ENCODE assay signal across 22 mouse cellular contexts in the genomic region with DNA sequence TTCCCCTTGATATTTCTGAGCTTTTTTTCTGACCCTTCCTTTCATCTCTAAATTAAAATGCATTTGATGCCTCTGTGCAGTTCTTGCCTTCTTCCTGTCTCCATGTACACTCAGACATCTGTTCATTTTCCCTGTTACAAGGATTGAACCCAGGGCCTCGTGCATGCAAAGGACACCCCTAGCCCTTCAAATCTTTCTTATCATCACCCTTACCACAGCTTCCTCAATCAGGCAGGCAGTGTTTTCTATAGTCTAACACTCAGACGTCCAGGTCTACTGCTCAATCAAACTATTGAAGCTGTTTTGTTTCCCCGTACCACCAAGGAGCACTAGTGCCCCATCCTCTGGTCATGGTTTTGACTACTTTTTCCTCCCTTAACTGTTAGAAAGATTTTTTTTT. TPM values are rescaled to one million over a fixed set of nuclear protein-coding genes. Genes with fewer than 3 reads are reported as not detected.
DNase-seq lines count a peak whose midpoint lies in the region; ATAC-seq and TF ChIP-seq lines count a peak whose summit lies in the region.
"Had no signal": no experiment of that assay in that cellular context is flagged by ENCODE, and none has a peak within 500 bp of the region (broad histone marks: within the 10 kb centered on the region; RNA-seq: fewer than 3 reads in every experiment).

No protein-coding gene starts in this region.

- H3K9ac ChIP-seq in MEL (ENCODE audit: control insufficient read depth, low read depth, low read length, poor library complexity, severe bottlenecking): no peak overlapping the region
- no peak overlapping the region for H3K9ac ChIP-seq in kidney, embryonic 15.5 days

- no peak overlapping the region for H3K4me2 ChIP-seq in kidney, embryonic 15.5 days

- no peak for TF ChIP-seq RAD21 in MEL (IDR thresholded peaks at IDR 0.05; ENCODE audit: low read depth, low read length)

- DNase-seq in MEL (ENCODE audit: low read depth, low spot score): peak; percentile 55
- DNase-seq in MEL-GATA-1-ER (ENCODE audit: extremely low read depth, low read depth): peak; percentile 25
- DNase-seq in T-cell, adult 2 months (ENCODE audit: low spot score): no peak
- DNase-seq: adrenal gland, adult 2 months; adrenal gland, adult 8-10 months; adrenal gland, postnatal 10 days; adrenal gland, postnatal 14 days; adrenal gland, postnatal 25 days; adrenal gland, postnatal 36 days; B cell, adult 2 months; cerebellum, adult 11 months; cerebellum, adult 11-12 months; cerebellum, adult 18-20 months; cerebellum, adult 2 months; cerebellum, adult 8-10 months; cerebellum, adult 9-10 months had no signal

- TF ChIP-seq EP300 in MEL (IDR thresholded peaks at IDR 0.05; ENCODE audit: low read depth in 1 of 2, low read length in 2 of 2): no peak

- 89% methylated on average over 3 of the region's 3 CpGs for WGBS in kidney, embryonic 15.5 days

- no peak for TF ChIP-seq CTCF in MEL (IDR thresholded peaks at IDR 0.05 in 2 of 3, conservative IDR thresholded peaks at IDR 0.05 in 1 of 3; ENCODE audit: control insufficient read depth in 1 of 3, insufficient read depth in 1 of 3, low read depth in 2 of 3, low read length in 3 of 3, poor library complexity in 1 of 3, severe bottlenecking in 1 of 3)

- H3K9me3 ChIP-seq in MEL (replicated peaks; ENCODE audit: insufficient read depth, low read length): no peaks in the 10 kb centered on the region
- no peaks in the 10 kb centered on the region for H3K9me3 ChIP-seq in kidney, embryonic 15.5 days (replicated peaks)
- H3K9me3 ChIP-seq: G1E had no signal

- peaks cover 0 to 7% of the 10 kb centered on the region in 2 experiments; a peak in 2 of 4 replicates for H3K36me3 ChIP-seq in MEL (ENCODE audit: control insufficient read depth in 1 of 2, insufficient read depth in 2 of 2, low read length in 2 of 2)
- H3K36me3 ChIP-seq in kidney, embryonic 15.5 days: peaks cover 61% of the 10 kb centered on the region

- no peaks in the 10 kb centered on the region for H3K79me2 ChIP-seq in MEL (ENCODE audit: control insufficient read depth, insufficient read depth, low read length, poor library complexity)

- no peaks in the 10 kb centered on the region for H3K27me3 ChIP-seq in MEL (ENCODE audit: control insufficient read depth in 1 of 2, insufficient read depth in 2 of 2, low read length in 2 of 2)
- H3K27me3 ChIP-seq in kidney, embryonic 15.5 days: no peaks in the 10 kb centered on the region
- H3K27me3 ChIP-seq: CH12.LX, Patski had no signal

- H3K4me1 ChIP-seq in MEL (ENCODE audit: control insufficient read depth in 1 of 2, insufficient read depth in 2 of 2, low read length in 2 of 2): peaks cover 0 to 3% of the 10 kb centered on the region in 2 experiments; a peak in 2 of 4 replicates
- no peaks in the 10 kb centered on the region for H3K4me1 ChIP-seq in kidney, embryonic 15.5 days

- H3K4me3 ChIP-seq in MEL (ENCODE audit: control insufficient read depth in 1 of 2, insufficient read depth in 1 of 2, low read depth in 2 of 2, low read length in 2 of 2): no peak overlapping the region
- no peak overlapping the region for H3K4me3 ChIP-seq in kidney, embryonic 15.5 days (replicated peaks)

- no peak overlapping the region for H3K27ac ChIP-seq in MEL (ENCODE audit: control insufficient read depth, low read depth, low read length)
- no peak overlapping the region for H3K27ac ChIP-seq in kidney, embryonic 15.5 days

- TF ChIP-seq POLR2A in MEL (IDR thresholded peaks at IDR 0.05; ENCODE audit: control insufficient read depth in 1 of 2, insufficient read depth in 1 of 2, low read depth in 1 of 2, low read length in 2 of 2, poor library complexity in 1 of 2): no peak

- ATAC-seq in kidney, embryonic 15.5 days (replicated peaks; ENCODE audit: low FRiP score): no peak
- ATAC-seq: activated CD4-positive, CD25-positive, alpha-beta regulatory T cell, adult 4 months; CD4-positive, CD25-positive, alpha-beta regulatory T cell, adult 4 months; Patski had no signal

TF ChIP-seq in MEL, 35 proteins besides CTCF, POLR2A, EP300 and RAD21:
- peak; percentile 68 for TF ChIP-seq RCOR1 (IDR thresholded peaks at IDR 0.05; ENCODE audit: low read depth, low read length)
- TF ChIP-seq GATA1 (IDR thresholded peaks at IDR 0.05; ENCODE audit: low read depth, low read length): peak; percentile 68
- no peak for TF ChIP-seq ZKSCAN1 (IDR thresholded peaks at IDR 0.05; ENCODE audit: low read depth, low read length)
- TF ChIP-seq TAL1 (IDR thresholded peaks at IDR 0.05; ENCODE audit: low read length): no peak
- TF ChIP-seq ETS1 (IDR thresholded peaks at IDR 0.05; ENCODE audit: low read depth, low read length): no peak

RNA-seq across cellular contexts. Expression of a gene that starts 19.4 kb away (rescaled TPM):
- total RNA-seq in MEL (2012; rRNA removed): 34.4 and 39.5 TPM in 2 replicates
- 10 to 100 TPM; 37.1 to 54.0 TPM for polyA plus RNA-seq in MEL (2012; ENCODE audit: insufficient read depth in 1 of 2, insufficient read length in 2 of 2, low read depth in 1 of 2, low replicate concordance in 2 of 2, missing spikeins in 1 of 2)
- 27.3 and 31.6 TPM in 2 replicates for polyA plus RNA-seq in kidney, embryonic 15.5 days (2015; fragmentation: Nextera tagmentation; extraction: Ambion mirVana)

RNA-seq across cellular contexts. Expression of a gene that starts 40.1 kb away (rescaled TPM):
- 14.1 and 15.6 TPM in 2 replicates for total RNA-seq in MEL (2012; rRNA removed)
- 10 to 100 TPM in 1 of 2 experiments, not detected in 1; 27.1 TPM for polyA plus RNA-seq in MEL (2012; ENCODE audit: insufficient read depth in 1 of 2, insufficient read length in 2 of 2, low read depth in 1 of 2, low replicate concordance in 2 of 2, missing spikeins in 1 of 2)
- 39.6 and 48.4 TPM in 2 replicates for polyA plus RNA-seq in kidney, embryonic 15.5 days (2015; fragmentation: Nextera tagmentation; extraction: Ambion mirVana)

RNA-seq across cellular contexts. Expression of a gene that starts 46.4 kb away (rescaled TPM):
- 14.2 and 16.5 TPM in 2 replicates for total RNA-seq in MEL (2012; rRNA removed)
- 10 to 100 TPM in 1 of 2 experiments, not detected in 1; 35.5 TPM for polyA plus RNA-seq in MEL (2012; ENCODE audit: insufficient read depth in 1 of 2, insufficient read length in 2 of 2, low read depth in 1 of 2, low replicate concordance in 2 of 2, missing spikeins in 1 of 2)
- polyA plus RNA-seq in kidney, embryonic 15.5 days (2015; fragmentation: Nextera tagmentation; extraction: Ambion mirVana): 28.7 and 30.6 TPM in 2 replicates

RNA-seq across cellular contexts. Expression of a gene that starts 51.0 kb away (rescaled TPM):
- 154 and 164 TPM in 2 replicates for total RNA-seq in MEL (2012; rRNA removed)
- 100 to 1,000 TPM in 1 of 2 experiments, not detected in 1; 136 TPM for polyA plus RNA-seq in MEL (2012; ENCODE audit: insufficient read depth in 1 of 2, insufficient read length in 2 of 2, low read depth in 1 of 2, low replicate concordance in 2 of 2, missing spikeins in 1 of 2)
- 201 and 215 TPM in 2 replicates for polyA plus RNA-seq in kidney, embryonic 15.5 days (2015; fragmentation: Nextera tagmentation; extraction: Ambion mirVana)

RNA-seq across cellular contexts. Expression of a gene that starts 59.0 kb away (rescaled TPM):
- 0.49 and 0.69 TPM in 2 replicates for total RNA-seq in MEL (2012; rRNA removed)
- polyA plus RNA-seq in MEL (2012; ENCODE audit: insufficient read depth in 1 of 2, insufficient read length in 2 of 2, low read depth in 1 of 2, low replicate concordance in 2 of 2, missing spikeins in 1 of 2): 1 to 10 TPM in 1 of 2 experiments, not detected in 1; 1.8 TPM
- 28.5 and 29.2 TPM in 2 replicates for polyA plus RNA-seq in kidney, embryonic 15.5 days (2015; fragmentation: Nextera tagmentation; extraction: Ambion mirVana)
